Mouse (Mus musculus): ENCODE results near the gene Olfr1446. TPM values are rescaled to one million over a fixed set of nuclear protein-coding genes. Genes with fewer than 3 reads are reported as not detected.

The Olfr1446 gene
- polyA plus RNA-seq (2011; ENCODE audit: insufficient read depth, insufficient read length, low replicate concordance, missing spikeins) = not detected in 2 replicates

DNA sequence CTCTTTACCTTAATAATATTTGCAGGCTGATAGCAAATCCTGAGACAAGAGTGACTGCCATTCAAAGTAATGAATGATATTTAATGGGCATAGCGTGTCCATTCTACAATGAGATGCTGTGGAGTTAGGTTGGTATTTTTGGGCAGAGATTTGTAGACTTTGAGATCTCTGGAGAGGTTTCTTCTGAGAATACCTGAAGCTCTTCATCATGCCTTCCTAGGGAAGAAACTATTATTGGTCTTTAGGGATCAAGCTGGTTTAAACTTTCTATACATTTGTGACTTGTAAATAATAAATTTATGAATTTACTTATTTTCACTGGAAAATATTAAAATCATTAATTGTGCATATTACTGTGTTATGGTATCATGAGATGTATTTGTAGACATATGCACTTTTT, at the start of gene Olfr1446:
TSS of gene Olfr1446 (minus strand) at position 101 of the 400 bp plus-strand sequence.
- Histone ChIP-seq H3K4me3 (replicated peaks; ENCODE audit: control insufficient read depth, low read depth, low read length) (no peak within 1 kb of the TSS), H3K27ac (ENCODE audit: control insufficient read depth, insufficient read depth, low read depth, low read length, poor library complexity) (no peak within 1 kb of the TSS), H3K4me1 (ENCODE audit: control insufficient read depth, insufficient read depth, low read length) (no peaks in the 10 kb centered on the region)
- 59% methylated on average over 1 of the region's 1 CpGs for WGBS
- no peak for TF ChIP-seq CTCF (IDR thresholded peaks at IDR 0.05; ENCODE audit: control insufficient read depth, insufficient read depth, low read length)
- TF ChIP-seq POLR2A (IDR thresholded peaks at IDR 0.05; ENCODE audit: borderline replicate concordance, control insufficient read depth, low read depth, low read length) = no peak

DNA sequence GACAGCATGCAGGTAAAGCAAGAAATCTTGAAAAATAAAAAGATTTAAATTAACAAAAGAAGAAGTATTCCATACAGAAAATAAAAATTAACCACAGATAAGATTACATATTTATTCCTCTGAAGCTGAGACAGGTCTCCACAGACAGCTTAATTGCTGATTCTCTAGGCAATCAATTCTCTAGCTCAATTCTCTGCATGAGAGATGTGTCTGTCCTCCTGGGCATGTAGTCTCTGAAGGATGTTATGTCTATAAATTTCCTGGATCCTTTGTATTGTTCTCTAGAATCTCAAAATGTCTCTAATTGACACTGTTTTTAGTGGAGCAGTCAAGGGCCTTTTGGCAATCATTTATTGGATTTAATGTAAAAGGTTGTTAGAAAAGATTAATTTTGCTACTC, 37.2 kb upstream of the Olfr1446 start, which contains the start of gene Olfr1449:
TSS of gene Olfr1449 (plus strand) at position 301 of the 400 bp plus-strand sequence.
- no peak for TF ChIP-seq POLR2A (IDR thresholded peaks at IDR 0.05; ENCODE audit: borderline replicate concordance, control insufficient read depth, low read depth, low read length)
- H3K4me3 ChIP-seq (replicated peaks; ENCODE audit: control insufficient read depth, low read depth, low read length) = no peak within 1 kb of the TSS
- H3K4me1 ChIP-seq (ENCODE audit: control insufficient read depth, insufficient read depth, low read length) = no peaks in the 10 kb centered on the region
- no peak within 1 kb of the TSS for H3K27ac ChIP-seq (ENCODE audit: control insufficient read depth, insufficient read depth, low read depth, low read length, poor library complexity)

DNA sequence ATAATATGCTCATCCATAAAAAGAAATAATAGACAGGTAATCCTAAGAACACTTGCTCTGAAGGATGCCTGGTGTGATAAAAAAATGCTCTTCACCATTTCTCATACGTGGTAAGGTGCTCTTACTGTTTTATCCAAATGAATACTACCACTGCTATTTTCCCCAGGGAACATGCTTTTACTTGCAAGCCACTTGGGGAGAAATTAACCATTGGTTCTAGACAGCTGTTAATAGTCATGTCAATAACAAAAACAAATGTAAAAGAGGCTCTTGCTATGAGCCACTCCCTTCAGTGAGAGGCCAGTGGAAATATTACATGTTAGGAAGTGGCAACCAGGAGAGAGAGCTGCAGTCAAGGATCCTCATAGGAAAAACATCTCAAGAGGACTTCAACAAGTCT, 31.0 kb upstream of the Olfr1446 start, which contains the start of gene Olfr1448:
TSS of gene Olfr1448 (minus strand) at position 101 of the 400 bp plus-strand sequence.
- no peak within 1 kb of the TSS for H3K4me3 ChIP-seq (replicated peaks; ENCODE audit: control insufficient read depth, low read depth, low read length)
- H3K27ac ChIP-seq (ENCODE audit: control insufficient read depth, insufficient read depth, low read depth, low read length, poor library complexity) = no peak within 1 kb of the TSS
- no peaks in the 10 kb centered on the region for H3K4me1 ChIP-seq (ENCODE audit: control insufficient read depth, insufficient read depth, low read length)
- WGBS = 63% methylated on average over 1 of the region's 1 CpGs
- no peak for TF ChIP-seq CTCF (IDR thresholded peaks at IDR 0.05; ENCODE audit: control insufficient read depth, insufficient read depth, low read length)
- no peak for TF ChIP-seq POLR2A (IDR thresholded peaks at IDR 0.05; ENCODE audit: borderline replicate concordance, control insufficient read depth, low read depth, low read length)

DNA sequence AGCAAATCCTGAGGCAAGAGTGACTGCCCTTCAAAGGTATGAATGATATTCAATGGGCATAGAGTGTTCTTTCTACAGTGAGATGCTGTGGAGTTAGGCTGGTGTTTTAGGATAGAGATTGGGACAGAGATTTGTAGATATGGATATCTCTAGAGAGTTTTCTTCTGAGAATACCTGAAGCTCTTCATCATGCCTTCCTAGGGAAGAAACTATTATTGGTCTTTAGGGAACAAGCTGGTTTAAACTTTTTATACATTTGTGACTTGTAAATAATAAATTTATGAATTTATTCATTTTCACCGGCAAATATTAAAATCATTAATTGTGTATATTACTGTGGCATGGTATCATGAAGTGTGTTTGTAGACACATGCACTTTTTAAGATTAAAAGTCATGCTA, 10.3 kb upstream of the Olfr1446 start, which contains the start of gene Olfr1447:
TSS of gene Olfr1447 (minus strand) at position 101 of the 400 bp plus-strand sequence.
- Histone ChIP-seq H3K4me1 (ENCODE audit: control insufficient read depth, insufficient read depth, low read length) (no peaks in the 10 kb centered on the region), H3K4me3 (replicated peaks; ENCODE audit: control insufficient read depth, low read depth, low read length) (no peak within 1 kb of the TSS), H3K27ac (ENCODE audit: control insufficient read depth, insufficient read depth, low read depth, low read length, poor library complexity) (no peak within 1 kb of the TSS)
- TF ChIP-seq POLR2A (IDR thresholded peaks at IDR 0.05; ENCODE audit: borderline replicate concordance, control insufficient read depth, low read depth, low read length) (no peak), CTCF (IDR thresholded peaks at IDR 0.05; ENCODE audit: control insufficient read depth, insufficient read depth, low read length) (no peak)
- WGBS = 95% methylated on average over 1 of the region's 1 CpGs

DNA sequence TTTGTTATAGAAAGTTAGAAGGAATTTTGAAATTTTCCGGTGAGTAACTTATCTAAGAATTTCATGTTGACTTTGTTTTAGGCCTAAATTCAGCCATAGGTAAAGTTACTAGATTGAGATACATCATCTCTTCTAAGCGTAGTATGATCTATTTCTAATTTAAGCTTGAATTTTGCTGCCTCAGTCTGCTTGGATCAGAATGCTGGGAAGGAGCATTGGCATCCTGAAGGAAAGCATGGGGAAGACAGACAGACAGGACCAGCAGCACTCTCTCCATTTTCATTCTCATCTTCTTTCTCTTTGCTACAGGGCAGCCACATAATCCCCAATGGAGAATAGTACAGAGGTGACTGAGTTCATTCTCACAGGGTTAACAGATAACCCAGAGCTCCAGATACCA, 9.8 kb downstream of the Olfr1446 start, which contains the start of gene Olfr1445:
TSS of gene Olfr1445 (plus strand) at position 301 of the 400 bp plus-strand sequence.
- H3K27ac ChIP-seq (ENCODE audit: control insufficient read depth, insufficient read depth, low read depth, low read length, poor library complexity) = no peak within 1 kb of the TSS
- no peaks in the 10 kb centered on the region for H3K4me1 ChIP-seq (ENCODE audit: control insufficient read depth, insufficient read depth, low read length)
- TF ChIP-seq CTCF (IDR thresholded peaks at IDR 0.05; ENCODE audit: control insufficient read depth, insufficient read depth, low read length) = no peak
- H3K4me3 ChIP-seq (replicated peaks; ENCODE audit: control insufficient read depth, low read depth, low read length) = no peak within 1 kb of the TSS
- WGBS = 69% methylated on average over 2 of the region's 2 CpGs

DNA sequence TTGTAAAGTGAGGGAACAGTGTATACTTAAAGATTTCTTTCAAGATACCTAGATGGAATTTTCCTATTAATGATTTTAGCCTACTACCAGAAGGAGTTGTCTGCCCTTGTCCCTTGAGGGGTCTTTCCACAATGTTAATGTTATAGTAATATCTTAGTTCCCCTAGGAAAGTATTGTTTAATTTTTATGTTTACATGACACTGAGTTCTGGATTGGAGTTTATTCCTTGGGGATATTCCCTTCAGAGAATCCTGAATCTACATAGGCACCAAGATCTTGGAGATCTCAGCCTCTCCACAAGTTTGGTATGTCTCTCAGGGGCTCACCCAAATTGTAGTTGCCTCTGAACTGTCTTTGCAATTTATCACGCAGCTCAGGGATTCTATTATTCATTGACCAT, 36.3 kb downstream of the Olfr1446 start, which contains the start of gene Olfr1444:
TSS of gene Olfr1444 (plus strand) at position 301 of the 400 bp plus-strand sequence.
- Histone ChIP-seq H3K27ac (ENCODE audit: control insufficient read depth, insufficient read depth, low read depth, low read length, poor library complexity) (no peak within 1 kb of the TSS), H3K4me3 (replicated peaks; ENCODE audit: control insufficient read depth, low read depth, low read length) (no peak within 1 kb of the TSS), H3K4me1 (ENCODE audit: control insufficient read depth, insufficient read depth, low read length) (no peaks in the 10 kb centered on the region)
- 54% methylated on average over 1 of the region's 1 CpGs for WGBS
- no peak for TF ChIP-seq CTCF (IDR thresholded peaks at IDR 0.05; ENCODE audit: control insufficient read depth, insufficient read depth, low read length)
- no peak for TF ChIP-seq POLR2A (IDR thresholded peaks at IDR 0.05; ENCODE audit: borderline replicate concordance, control insufficient read depth, low read depth, low read length)

DNA sequence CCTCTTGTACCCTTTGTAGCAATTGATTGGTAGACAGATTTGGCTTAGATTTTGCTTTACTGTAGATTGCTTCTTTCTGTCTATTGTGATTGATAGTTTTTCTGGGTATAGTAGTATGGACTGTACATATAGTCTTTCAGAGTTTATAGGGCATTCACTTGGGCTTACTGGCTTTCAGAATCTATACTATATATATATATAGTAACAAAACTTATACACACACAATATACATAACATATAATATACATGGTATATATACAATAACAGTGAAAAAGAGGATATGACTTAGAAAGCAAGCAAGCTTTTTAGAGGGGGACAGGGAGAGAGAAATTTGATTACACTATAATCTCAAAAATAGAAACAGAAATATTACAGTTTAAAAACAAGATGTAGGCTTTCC, 46.9 kb downstream of the Olfr1446 start, which contains the start of gene Gm5244:
TSS of gene Gm5244 (plus strand) at position 301 of the 400 bp plus-strand sequence.
- Histone ChIP-seq H3K4me3 (replicated peaks; ENCODE audit: control insufficient read depth, low read depth, low read length) (no peak within 1 kb of the TSS), H3K4me1 (ENCODE audit: control insufficient read depth, insufficient read depth, low read length) (no peaks in the 10 kb centered on the region), H3K27ac (ENCODE audit: control insufficient read depth, insufficient read depth, low read depth, low read length, poor library complexity) (no peak within 1 kb of the TSS)
- TF ChIP-seq POLR2A (IDR thresholded peaks at IDR 0.05; ENCODE audit: borderline replicate concordance, control insufficient read depth, low read depth, low read length) = no peak
- no peak for TF ChIP-seq CTCF (IDR thresholded peaks at IDR 0.05; ENCODE audit: control insufficient read depth, insufficient read depth, low read length)

DNA sequence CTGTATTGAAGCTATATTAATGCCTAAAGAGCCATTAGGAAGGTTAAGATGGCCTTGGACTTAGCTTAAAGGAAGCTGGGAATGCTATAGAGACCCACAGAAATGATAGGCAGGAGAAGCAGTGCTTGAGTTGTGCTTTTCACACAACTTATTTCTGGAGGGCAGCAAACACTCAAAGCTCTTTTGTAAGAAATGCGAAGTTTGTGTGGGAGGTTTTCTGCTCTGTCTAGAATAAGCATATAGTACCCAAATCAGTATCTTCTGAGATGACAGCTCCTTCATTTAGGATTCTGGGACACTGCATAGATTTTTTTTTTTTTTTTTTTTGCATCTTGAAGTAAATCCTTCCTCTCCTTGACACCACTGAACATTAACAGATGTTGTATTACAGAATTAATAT, 54.8 kb downstream of the Olfr1446 start:
- H3K4me1 ChIP-seq (ENCODE audit: control insufficient read depth, insufficient read depth, low read length) = no peaks in the 10 kb centered on the region
- no peak overlapping the region for H3K4me3 ChIP-seq (replicated peaks; ENCODE audit: control insufficient read depth, low read depth, low read length)
- no peak overlapping the region for H3K27ac ChIP-seq (ENCODE audit: control insufficient read depth, insufficient read depth, low read depth, low read length, poor library complexity)
- WGBS = 84% methylated on average over 1 of the region's 1 CpGs
- no peak for TF ChIP-seq POLR2A (IDR thresholded peaks at IDR 0.05; ENCODE audit: borderline replicate concordance, control insufficient read depth, low read depth, low read length)
- TF ChIP-seq CTCF (IDR thresholded peaks at IDR 0.05; ENCODE audit: control insufficient read depth, insufficient read depth, low read length) = no peak

Other genes with a start within 250 kb of the Olfr1446 start
- gene Olfr1442, start 223.1 kb downstream of the Olfr1446 start, polyA plus RNA-seq (2011; ENCODE audit: insufficient read depth, insufficient read length, low replicate concordance, missing spikeins) = not detected in 2 replicates
- not detected in 2 replicates for gene Olfr1443, start 215.4 kb downstream of the Olfr1446 start, polyA plus RNA-seq (2011; ENCODE audit: insufficient read depth, insufficient read length, low replicate concordance, missing spikeins)
- gene Keg1, start 197.7 kb downstream of the Olfr1446 start, polyA plus RNA-seq (2011; ENCODE audit: insufficient read depth, insufficient read length, low replicate concordance, missing spikeins) = 9.3 TPM in 1 of 2 replicates, not detected in the other
- 1.8 and 2.0 TPM in 2 replicates for gene Cntf, start 127.9 kb downstream of the Olfr1446 start, polyA plus RNA-seq (2011; ENCODE audit: insufficient read depth, insufficient read length, low replicate concordance, missing spikeins)
- gene Zfp91, start 97.4 kb downstream of the Olfr1446 start, polyA plus RNA-seq (2011; ENCODE audit: insufficient read depth, insufficient read length, low replicate concordance, missing spikeins) = 45.6 and 46.7 TPM in 2 replicates
- 4.2 and 12.3 TPM in 2 replicates for gene Lpxn, start 97.3 kb downstream of the Olfr1446 start, polyA plus RNA-seq (2011; ENCODE audit: insufficient read depth, insufficient read length, low replicate concordance, missing spikeins)
- 2.2 and 4.3 TPM in 2 replicates for gene Gm5244, start 46.8 kb downstream of the Olfr1446 start, polyA plus RNA-seq (2011; ENCODE audit: insufficient read depth, insufficient read length, low replicate concordance, missing spikeins)
- gene Olfr1444, start 36.2 kb downstream of the Olfr1446 start, polyA plus RNA-seq (2011; ENCODE audit: insufficient read depth, insufficient read length, low replicate concordance, missing spikeins) = not detected in 2 replicates
- not detected in 2 replicates for gene Olfr1445, start 9.7 kb downstream of the Olfr1446 start, polyA plus RNA-seq (2011; ENCODE audit: insufficient read depth, insufficient read length, low replicate concordance, missing spikeins)
- gene Olfr1447, start 10.2 kb upstream of the Olfr1446 start, polyA plus RNA-seq (2011; ENCODE audit: insufficient read depth, insufficient read length, low replicate concordance, missing spikeins) = not detected in 2 replicates
- gene Olfr1448, start 30.9 kb upstream of the Olfr1446 start, polyA plus RNA-seq (2011; ENCODE audit: insufficient read depth, insufficient read length, low replicate concordance, missing spikeins) = not detected in 2 replicates
- not detected in 2 replicates for gene Olfr1449, start 37.3 kb upstream of the Olfr1446 start, polyA plus RNA-seq (2011; ENCODE audit: insufficient read depth, insufficient read length, low replicate concordance, missing spikeins)
- not detected in 2 replicates for gene Olfr1450, start 56.7 kb upstream of the Olfr1446 start, polyA plus RNA-seq (2011; ENCODE audit: insufficient read depth, insufficient read length, low replicate concordance, missing spikeins)
- not detected in 2 replicates for gene Olfr1451, start 101.5 kb upstream of the Olfr1446 start, polyA plus RNA-seq (2011; ENCODE audit: insufficient read depth, insufficient read length, low replicate concordance, missing spikeins)
- not detected in 2 replicates for gene Olfr1453, start 134.8 kb upstream of the Olfr1446 start, polyA plus RNA-seq (2011; ENCODE audit: insufficient read depth, insufficient read length, low replicate concordance, missing spikeins)
- not detected in 2 replicates for gene Olfr1454, start 167.1 kb upstream of the Olfr1446 start, polyA plus RNA-seq (2011; ENCODE audit: insufficient read depth, insufficient read length, low replicate concordance, missing spikeins)
- not detected in 2 replicates for gene Olfr1457, start 204.4 kb upstream of the Olfr1446 start, polyA plus RNA-seq (2011; ENCODE audit: insufficient read depth, insufficient read length, low replicate concordance, missing spikeins)
- not detected in 2 replicates for gene Olfr1458, start 213.3 kb upstream of the Olfr1446 start, polyA plus RNA-seq (2011; ENCODE audit: insufficient read depth, insufficient read length, low replicate concordance, missing spikeins)

Measured in bone marrow, adult 2 months (tissue).